Mouse (Mus musculus) MEL (cell line): ENCODE measurements around the gene Naa35.
"Not testable (repeated sequence)": the region's sequence is repeated elsewhere in the genome, so short reads cannot be mapped to it uniquely, and the experiment has no call there.

Experiments used
- CTCF ChIP-seq, 3 experiments: IDR thresholded peaks in 2 of 3; conservative IDR thresholded peaks in 1 of 3; 2 replicates each; pipeline ENCODE4 v1.5.1; 2011 to 2012; ENCODE audit warnings: low read length in 3 of 3, low read depth in 2 of 3, mild to moderate bottlenecking in 2 of 3, improper control_type of control experiment in 1 of 3, inconsistent platforms in 1 of 3, mixed read lengths in 1 of 3, moderate library complexity in 1 of 3; ENCODE audit not compliant: control insufficient read depth in 1 of 3, insufficient read depth in 1 of 3, poor library complexity in 1 of 3, severe bottlenecking in 1 of 3
- E2F4 ChIP-seq: IDR thresholded peaks from 2 replicates; pipeline ENCODE4 v1.6.1; 2011; ENCODE audit warnings: low read depth, low read length, improper control_type of control experiment, borderline replicate concordance
- ELF1 ChIP-seq: IDR thresholded peaks from 2 replicates; pipeline ENCODE4 v1.6.1; 2014; ENCODE audit warnings: low read depth, mild to moderate bottlenecking, inconsistent platforms, low read length, improper control_type of control experiment, moderate library complexity
- EP300 ChIP-seq, 2 experiments: IDR thresholded peaks; 2 replicates each; pipeline ENCODE4 v1.6.1; 2011; ENCODE audit warnings: improper control_type of control experiment in 2 of 2, low read length in 2 of 2, low read depth in 1 of 2, mild to moderate bottlenecking in 1 of 2
- JUND ChIP-seq: IDR thresholded peaks from 2 replicates; pipeline ENCODE4 v1.6.1; 2011; ENCODE audit warnings: low read depth, mild to moderate bottlenecking, improper control_type of control experiment, low read length
- MAFK ChIP-seq: IDR thresholded peaks from 2 replicates; pipeline ENCODE4 v1.6.1; 2011; ENCODE audit warnings: low read depth, mild to moderate bottlenecking, low read length, improper control_type of control experiment, borderline replicate concordance
- MAX ChIP-seq: IDR thresholded peaks from 2 replicates; pipeline ENCODE4 v1.6.1; 2011; ENCODE audit warnings: low read length, improper control_type of control experiment
- MEF2A ChIP-seq: IDR thresholded peaks from 2 replicates; pipeline ENCODE4 v1.6.1; 2014; ENCODE audit warnings: low read depth, mild to moderate bottlenecking, inconsistent platforms, low read length, improper control_type of control experiment; ENCODE audit not compliant: poor library complexity, insufficient replicate concordance, severe bottlenecking; ENCODE audit errors: extremely low read depth
- RCOR1 ChIP-seq: IDR thresholded peaks from 2 replicates; pipeline ENCODE4 v1.6.1; 2012; ENCODE audit warnings: low read depth, mild to moderate bottlenecking, inconsistent platforms, low read length, improper control_type of control experiment
- TAL1 ChIP-seq: IDR thresholded peaks from 2 replicates; pipeline ENCODE4 v1.6.1; 2012; ENCODE audit warnings: mild to moderate bottlenecking, inconsistent platforms, low read length, moderate library complexity, mixed read lengths
- USF1 ChIP-seq: IDR thresholded peaks from 2 replicates; pipeline ENCODE4 v1.6.1; 2014; ENCODE audit warnings: low read depth, mild to moderate bottlenecking, inconsistent platforms, low read length, improper control_type of control experiment, moderate library complexity
- ZC3H11A ChIP-seq: IDR thresholded peaks from 2 replicates; pipeline ENCODE4 v1.6.1; 2012; ENCODE audit warnings: low read depth, mild to moderate bottlenecking, inconsistent platforms, low read length, improper control_type of control experiment
- ZKSCAN1 ChIP-seq: IDR thresholded peaks from 2 replicates; pipeline ENCODE4 v1.6.1; 2012; ENCODE audit warnings: low read depth, mild to moderate bottlenecking, inconsistent platforms, low read length, improper control_type of control experiment, moderate library complexity
- ZMIZ1 ChIP-seq: IDR thresholded peaks from 2 replicates; pipeline ENCODE4 v1.6.1; 2012; ENCODE audit warnings: low read depth, mild to moderate bottlenecking, inconsistent platforms, low read length, improper control_type of control experiment, moderate library complexity

- TF ChIP-seq ELF1; JUND; ZMIZ1; USF1; RCOR1; CTCF (IDR thresholded peaks at IDR 0.05 in 2 of 3, conservative IDR thresholded peaks at IDR 0.05 in 1 of 3; ENCODE audit: control insufficient read depth in 1 of 3, insufficient read depth in 1 of 3, low read depth in 2 of 3, low read length in 3 of 3, poor library complexity in 1 of 3, severe bottlenecking in 1 of 3); ZKSCAN1; EP300 (IDR thresholded peaks at IDR 0.05; ENCODE audit: low read depth in 1 of 2, low read length in 2 of 2); MEF2A; MAX; TAL1; ZC3H11A; E2F4; MAFK: not testable (repeated sequence)
These were observed 7.0 kb downstream of the Naa35 start for GRCm38 (mm10) chr13:59592058-59592457.
